Mouse (Mus musculus) C2C12 (cell line): Measurements from ENCODE around the gene Zfp14.

Experiments used
- CTCF ChIP-seq: IDR thresholded peaks from one replicate; pipeline ENCODE4 v1.5.1; 2011; ENCODE audit not compliant: control insufficient read depth, insufficient read depth, insufficient read length
- MYOG ChIP-seq: IDR thresholded peaks from one replicate; pipeline ENCODE4 v1.6.1; 2011; ENCODE audit not compliant: control insufficient read depth, insufficient read length; ENCODE audit errors: extremely low read depth

- TF ChIP-seq CTCF, result no peak
- no peak for TF ChIP-seq MYOG
Measured at GRCm38 (mm10) chr7:30048126-30048525, 3.1 kb downstream of the Zfp14 start.
